Mouse (Mus musculus) CD4-positive, CD25-positive, alpha-beta regulatory T cell, adult 2 months (primary cell): ENCODE measurements around the gene Gm13757.
"Not testable (repeated sequence)": the region's sequence is repeated elsewhere in the genome, so short reads cannot be mapped to it uniquely, and the experiment has no call there.

Source experiments
- DNase-seq: peaks from one replicate; pipeline ENCODE4 v3.0.0-alpha.2; 2012; ENCODE audit warnings: low read depth, low spot score

Gm13757 gene

DNA sequence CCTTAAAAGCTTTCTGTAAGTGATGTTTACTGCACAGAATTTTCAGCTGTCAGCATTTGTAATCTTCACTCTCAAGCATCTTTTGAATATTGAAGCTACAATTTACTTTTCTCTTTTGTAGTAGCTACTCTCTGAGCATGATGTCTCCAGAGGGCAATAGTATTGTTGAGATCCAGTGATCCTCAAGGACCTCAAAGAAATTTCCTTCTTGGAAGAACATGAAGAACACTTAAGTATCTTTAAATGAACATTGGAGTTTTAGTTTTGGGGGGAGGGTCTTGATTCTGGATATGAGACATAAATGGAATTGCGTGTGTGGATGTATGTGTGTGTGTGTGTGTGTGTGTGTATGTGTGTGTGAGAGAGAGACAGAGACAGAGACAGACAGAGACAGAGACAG, at the start of gene Gm13757:
Gm13757 (minus strand) TSS at position 101 of the 400 bp plus-strand sequence.
- DNase-seq: no peak

GRCm38 (mm10) chr2:88493020-88493419, 44.1 kb upstream of the Gm13757 start, which contains the start of gene Olfr1185-ps1:
TSS of gene Olfr1185-ps1 (plus strand) at chr2:88493320.
- no peak for DNase-seq

GRCm38 (mm10) chr2:88483298-88483697, 34.4 kb upstream of the Gm13757 start, which contains the start of gene Olfr1184:
TSS of gene Olfr1184 (plus strand) at chr2:88483598.
- DNase-seq: no peak

DNA sequence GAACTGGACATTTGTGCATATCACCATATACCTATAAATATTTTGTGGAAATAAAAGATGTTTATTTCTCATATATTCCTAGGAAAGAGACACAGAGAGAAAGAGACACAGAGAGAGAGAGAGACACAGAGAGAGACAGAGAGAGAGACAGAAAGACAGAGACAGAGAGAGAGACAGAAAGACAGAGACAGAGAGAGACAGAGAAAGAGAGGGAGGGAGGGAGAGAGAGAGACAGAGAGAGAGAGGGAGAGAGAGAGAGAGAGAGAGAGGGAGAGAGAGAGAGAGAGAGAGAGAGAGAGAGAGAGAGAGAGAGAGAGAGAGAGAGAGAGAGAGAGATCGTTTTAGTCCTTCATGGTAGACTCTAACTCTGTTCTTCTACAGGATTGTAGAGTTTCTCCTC, 5.6 kb upstream of the Gm13757 start, which contains the start of gene Olfr1183:
Olfr1183 (plus strand) TSS at position 301 of the 400 bp plus-strand sequence.
- DNase-seq: not testable (repeated sequence)

DNA sequence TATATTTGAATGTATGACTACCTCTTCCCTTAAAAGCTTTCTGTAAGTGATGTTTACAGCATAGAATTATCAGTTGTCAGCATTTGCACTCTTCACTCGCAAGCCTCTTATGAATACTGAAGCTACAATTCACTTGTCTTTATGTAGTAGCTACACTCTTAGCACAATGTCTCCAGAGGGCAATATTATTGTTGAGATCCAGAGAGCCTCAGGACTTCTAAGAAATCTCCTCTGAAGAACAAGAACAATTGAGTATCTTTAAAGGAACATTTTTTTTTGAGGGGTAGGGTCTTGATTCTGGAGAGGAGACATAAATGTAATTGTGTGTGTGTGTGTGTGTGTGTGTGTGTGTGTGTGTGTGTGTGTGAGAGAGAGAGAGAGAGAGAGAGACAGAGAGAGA, 22.9 kb downstream of the Gm13757 start, which contains the start of gene Olfr1181:
Olfr1181 (minus strand) TSS at position 101 of the 400 bp plus-strand sequence.
- no peak for DNase-seq

DNA sequence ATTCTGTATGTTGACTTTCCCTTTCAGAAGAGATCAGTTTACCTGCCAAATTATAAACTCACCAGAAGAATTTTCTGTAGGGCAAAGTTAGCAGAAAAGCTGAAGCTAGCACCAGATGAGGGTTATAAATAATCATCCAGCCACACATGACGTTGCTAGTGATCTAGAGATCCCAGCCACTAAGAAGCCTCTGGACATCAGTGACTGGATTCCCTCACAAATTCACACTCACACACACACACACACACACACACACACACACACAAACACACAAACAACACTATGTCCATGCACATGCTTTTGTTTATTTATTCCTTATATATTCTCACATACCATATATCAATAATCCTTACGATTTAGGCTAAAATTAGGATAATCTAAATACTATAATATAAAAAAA, 29.9 kb downstream of the Gm13757 start, which contains the start of gene Olfr1180:
Olfr1180 (minus strand) TSS at position 101 of the 400 bp plus-strand sequence.
- no peak for DNase-seq

DNA sequence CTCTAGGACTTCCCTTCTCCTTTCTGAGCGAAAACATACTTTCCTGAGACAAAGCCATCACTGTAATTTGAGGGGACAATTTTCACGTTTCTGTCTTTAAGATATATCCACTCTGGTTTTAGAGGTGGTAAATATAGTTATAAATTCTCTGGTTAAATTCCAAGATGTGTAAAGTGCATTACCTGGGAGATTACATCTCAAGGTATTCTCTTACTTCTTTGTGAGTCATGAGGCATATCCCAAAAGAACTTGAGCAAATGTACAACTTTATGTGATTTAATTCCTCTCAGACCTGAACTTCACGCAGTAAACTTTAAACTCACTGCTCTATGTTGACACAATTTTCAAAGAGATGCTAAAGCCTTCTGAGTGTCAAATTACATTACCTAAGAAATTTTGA, 42.6 kb downstream of the Gm13757 start, which contains the start of gene Olfr1179:
Olfr1179 (minus strand) TSS at position 101 of the 400 bp plus-strand sequence.
- DNase-seq: no peak
